Mouse (Mus musculus) urinary bladder, postnatal 25 days (tissue): Measurements from ENCODE around the gene Espl1.
A peak's percentile ranks its signal among the peaks of the same experiment; 100 is the strongest.
"Not testable (repeated sequence)": the region's sequence is repeated elsewhere in the genome, so short reads cannot be mapped to it uniquely, and the experiment has no call there.

Source experiments
- DNase-seq: peaks from one replicate; pipeline ENCODE4 v3.0.0; 2022; ENCODE audit warnings: low spot score

Gene Espl1

GRCm38 (mm10) chr15:102335254-102335653 lies 39.2 kb downstream of the Espl1 start:
- DNase-seq: no peak

- DNase-seq: not testable (repeated sequence)
These were observed 39.9 kb downstream of the Espl1 start for GRCm38 (mm10) chr15:102335925-102336324.

- no peak for DNase-seq
These were observed 40.9 kb downstream of the Espl1 start for GRCm38 (mm10) chr15:102336946-102337345.

DNA sequence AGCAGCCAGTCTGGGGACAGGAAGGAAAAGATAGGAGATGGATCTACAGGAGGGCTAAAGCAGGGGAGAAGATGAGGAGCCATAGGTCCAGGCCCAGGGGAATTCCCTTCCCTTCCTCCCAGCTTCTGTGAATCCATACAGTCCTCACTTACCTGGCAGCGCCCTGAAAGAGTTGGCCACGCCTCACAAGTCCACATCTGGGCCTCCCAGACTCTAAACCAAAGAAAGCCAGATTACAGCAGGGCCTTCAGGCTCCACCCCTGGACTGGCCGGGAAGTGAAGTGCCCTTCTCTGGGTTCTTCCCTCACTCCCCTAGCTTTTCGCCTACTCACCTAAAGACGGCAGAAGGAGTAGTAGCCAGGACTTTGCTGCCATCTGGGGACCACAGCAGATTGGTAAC lies 43.5 kb downstream of the Espl1 start:
- DNase-seq: no peak

DNA sequence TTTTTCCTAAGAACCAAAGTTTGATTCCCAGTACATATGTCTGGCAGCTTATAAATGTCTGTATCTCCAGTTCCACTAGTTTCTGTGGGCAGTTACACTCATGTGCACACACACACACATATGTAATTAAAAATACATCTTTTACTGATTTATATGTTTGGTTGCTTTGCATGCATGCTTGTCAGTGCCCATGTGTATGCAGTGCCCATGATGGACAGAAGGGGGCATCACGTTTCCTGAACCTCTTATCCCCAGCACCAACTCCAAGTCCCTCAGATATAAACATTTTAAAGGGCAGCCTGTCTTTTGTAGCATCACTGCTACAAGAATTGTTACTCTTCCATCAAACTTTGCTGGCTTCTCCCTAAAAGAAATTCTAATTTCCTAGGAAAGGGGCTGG lies 45.5 kb downstream of the Espl1 start:
- DNase-seq: no peak

- no peak for DNase-seq
These were observed 48.4 kb downstream of the Espl1 start for GRCm38 (mm10) chr15:102344490-102344889.

DNA sequence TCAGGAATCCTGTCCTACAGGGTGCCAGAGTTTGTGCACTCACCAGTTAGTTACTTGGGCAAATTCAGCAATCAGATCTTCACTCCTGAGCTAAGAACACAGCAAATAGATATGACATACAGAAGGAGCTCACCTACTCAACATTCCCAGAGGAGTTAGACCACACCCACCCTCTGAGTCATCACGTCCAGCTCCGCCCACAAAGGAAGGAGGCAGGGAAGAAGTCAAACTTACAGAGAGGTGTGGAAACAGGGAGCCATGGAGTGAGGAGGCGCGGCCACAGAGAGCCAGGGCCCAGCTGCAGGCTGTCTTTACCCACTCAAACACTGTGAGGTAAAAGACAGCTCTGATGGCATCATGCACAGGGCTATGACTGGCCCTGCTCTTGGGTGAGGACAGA lies 50.4 kb downstream of the Espl1 start:
- no peak for DNase-seq

- peak; percentile 95 for DNase-seq
These were observed 54.3 kb downstream of the Espl1 start, which contains the start of gene Aaas for GRCm38 (mm10) chr15:102350138-102350941. TSS of gene Aaas (minus strand) at chr15:102350771.

GRCm38 (mm10) chr15:102350942-102351291 lies 54.9 kb downstream of the Espl1 start:
- DNase-seq: no peak

DNA sequence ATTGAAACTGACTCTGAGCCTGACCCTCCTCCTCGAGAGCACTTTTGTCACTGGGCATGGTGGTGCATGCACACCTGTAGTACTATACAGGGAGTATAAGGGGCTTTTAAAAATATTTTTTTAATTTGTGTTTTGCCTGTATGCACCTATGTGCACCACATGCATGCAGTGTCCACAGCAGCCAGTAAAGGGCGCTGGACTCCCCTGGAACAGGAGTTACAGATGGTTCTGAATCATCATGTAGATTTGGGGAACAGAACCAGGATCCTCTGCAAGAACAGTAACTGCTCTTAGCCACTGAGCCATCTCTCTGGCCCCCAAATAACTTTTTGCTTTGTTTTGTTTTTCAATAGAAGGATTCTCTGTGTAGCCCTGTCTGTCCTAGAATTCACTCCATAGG lies 56.1 kb downstream of the Espl1 start:
- DNase-seq: no peak

DNA sequence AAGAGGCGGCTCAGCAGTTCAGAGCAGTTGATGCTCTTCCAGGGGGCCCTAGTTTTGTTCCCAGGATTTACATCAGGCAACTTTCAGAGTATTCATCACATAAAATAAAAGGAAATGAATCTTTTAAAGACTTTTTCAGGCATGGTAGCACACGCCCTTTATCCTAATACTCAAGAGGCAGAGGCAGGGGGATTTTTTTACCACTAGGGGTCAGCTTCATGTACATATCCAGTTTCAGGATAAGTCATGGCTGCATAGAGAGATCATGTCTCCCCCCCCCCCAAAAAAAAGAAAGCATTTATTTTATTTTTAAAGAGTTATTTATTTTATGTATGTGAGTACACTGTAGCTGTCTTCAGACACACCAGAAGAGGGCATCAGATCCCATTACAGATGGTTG lies 57.9 kb downstream of the Espl1 start:
- DNase-seq: no peak

DNA sequence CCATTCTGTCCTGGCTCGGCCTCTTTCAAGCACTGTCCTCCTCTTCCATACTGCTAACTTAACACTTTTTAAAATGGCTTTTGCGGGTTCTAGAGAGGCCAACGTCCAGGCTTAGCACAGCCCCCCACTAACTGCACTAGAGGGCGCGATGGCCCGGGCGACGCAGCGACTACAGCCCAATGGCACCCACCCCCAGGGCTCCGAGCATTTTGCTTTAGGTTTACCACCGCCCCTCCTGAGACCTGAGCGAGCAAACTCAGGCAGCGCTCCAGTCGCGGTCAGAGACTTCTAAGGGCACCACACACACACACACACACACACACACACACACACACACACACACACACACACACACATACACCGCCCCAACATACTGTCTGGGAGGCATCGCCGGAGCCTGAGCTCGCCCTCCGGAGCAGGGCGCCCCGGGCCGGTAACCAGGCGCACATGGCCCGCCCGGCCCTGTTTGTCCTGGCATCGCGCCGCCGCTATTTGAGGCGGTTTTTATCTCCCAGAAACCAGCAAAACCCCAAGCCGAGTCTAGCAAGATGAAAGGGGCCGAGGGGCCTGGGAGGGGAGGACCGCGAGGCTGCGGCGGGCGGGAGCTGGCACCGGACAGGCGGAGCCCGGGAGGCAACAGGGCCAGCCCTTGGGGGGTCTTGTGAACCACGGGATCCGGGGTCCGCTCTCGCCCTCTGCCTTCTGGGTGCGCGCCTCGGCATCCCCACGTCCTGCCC lies 59.2 kb downstream of the Espl1 start:
- DNase-seq: peak; percentile 38

- no peak for DNase-seq
These were observed 59.9 kb downstream of the Espl1 start for GRCm38 (mm10) chr15:102355871-102356441.

- no peak for DNase-seq
These were observed 60.6 kb downstream of the Espl1 start for GRCm38 (mm10) chr15:102356501-102357325.

DNA sequence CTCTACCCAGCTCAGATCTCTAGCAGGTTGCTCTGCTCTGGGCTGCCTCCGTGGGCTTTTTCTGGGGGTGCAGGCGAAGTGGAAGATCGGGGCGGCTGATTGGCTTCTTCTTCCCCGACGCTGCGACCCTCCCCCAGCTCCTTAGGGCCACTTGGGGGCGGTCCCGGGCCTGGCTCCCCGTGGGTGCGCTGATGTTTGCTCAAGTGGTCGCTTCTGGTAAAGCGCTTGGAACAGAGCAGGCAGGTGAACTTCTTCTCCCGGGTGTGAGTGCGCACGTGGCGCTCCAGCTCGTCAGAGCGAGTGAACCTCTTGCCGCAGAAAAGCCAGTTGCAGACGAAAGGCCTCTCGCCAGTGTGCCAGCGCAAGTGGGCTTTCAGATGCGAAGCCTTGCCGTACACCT lies 62.1 kb downstream of the Espl1 start:
- no peak for DNase-seq

DNA sequence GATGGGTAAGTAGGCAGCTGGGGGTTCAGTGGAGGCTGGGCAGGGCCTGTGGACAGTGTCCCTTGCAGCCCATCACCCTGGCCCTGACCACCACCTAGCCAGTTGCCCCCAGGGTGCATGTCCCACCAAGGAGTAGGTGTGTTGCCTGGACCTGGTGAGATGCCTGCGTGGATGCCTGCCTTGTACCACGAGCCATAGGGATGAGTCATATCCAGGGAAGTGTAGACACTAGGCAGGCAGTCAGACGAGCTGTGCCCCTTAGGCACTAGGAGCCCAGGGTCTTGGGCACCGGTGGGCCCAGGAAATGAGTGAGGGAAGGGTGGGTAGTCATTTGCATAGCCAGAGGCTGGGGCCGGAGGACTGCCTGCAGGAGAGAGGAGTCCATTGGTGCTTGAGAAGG lies 62.8 kb downstream of the Espl1 start:
- no peak for DNase-seq

- DNase-seq: no peak
These were observed 66.6 kb downstream of the Espl1 start for GRCm38 (mm10) chr15:102362648-102363047.

DNA sequence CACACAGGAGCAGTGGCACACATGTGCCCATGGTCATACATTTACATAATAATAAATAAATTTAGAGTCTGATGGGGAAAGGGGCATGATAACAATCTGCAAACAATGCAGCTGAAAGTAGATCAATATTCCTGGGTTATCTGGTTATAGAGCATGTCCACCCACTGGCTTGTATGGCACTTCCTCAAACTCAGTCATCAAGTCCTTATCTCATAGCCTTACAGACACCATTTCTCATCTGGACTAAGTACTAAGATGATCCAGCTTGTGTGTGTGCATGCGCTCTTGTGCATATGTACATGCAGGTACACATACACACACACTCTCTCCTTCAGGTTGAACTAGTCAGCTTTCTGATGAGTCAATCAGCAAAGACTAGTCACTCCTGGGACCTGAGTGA lies 68.6 kb downstream of the Espl1 start:
- DNase-seq: no peak

GRCm38 (mm10) chr15:102366238-102366637 lies 70.2 kb downstream of the Espl1 start:
- DNase-seq: no peak

GRCm38 (mm10) chr15:102366733-102367344 lies 70.8 kb downstream of the Espl1 start, which contains the start of gene Sp7:
TSS of gene Sp7 (minus strand) at chr15:102367182.
- DNase-seq: no peak

- DNase-seq: no peak
These were observed 73.9 kb downstream of the Espl1 start for GRCm38 (mm10) chr15:102369972-102370371.

- DNase-seq: no peak
These were observed 74.7 kb downstream of the Espl1 start for GRCm38 (mm10) chr15:102370727-102371126.
